8 mouse cellular contexts compared by ENCODE assay signal in the genomic region with DNA sequence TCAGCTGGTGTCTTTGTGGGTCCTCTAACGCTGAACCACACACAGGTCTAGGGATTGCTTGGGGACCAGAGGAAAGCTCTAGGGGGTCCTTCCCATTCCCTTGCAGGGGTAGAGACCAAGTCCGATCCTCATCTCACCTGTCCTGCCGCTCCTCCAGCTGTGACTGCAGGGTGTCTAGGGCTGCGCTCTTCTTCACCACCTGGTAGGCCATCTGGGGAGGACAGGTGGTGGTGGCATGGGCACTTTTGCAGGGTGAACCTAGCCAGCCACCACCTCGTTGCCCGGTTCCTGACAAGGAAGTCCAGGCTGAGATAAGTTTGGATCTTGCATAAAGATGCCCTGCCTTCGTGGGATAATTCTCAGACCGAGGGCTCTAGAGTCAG. TPM values are rescaled to one million over a fixed set of nuclear protein-coding genes. Genes with fewer than 3 reads are reported as not detected.
DNase-seq lines count a peak whose midpoint lies in the region; ATAC-seq lines count a peak whose summit lies in the region.

No protein-coding gene starts in this region.

- H3K4me1 ChIP-seq in kidney, embryonic 15.5 days, result peaks cover 28% of the 10 kb centered on the region
- peaks cover 49% of the 10 kb centered on the region for H3K4me1 ChIP-seq in embryonic facial prominence, embryonic 10.5 days
- peaks cover 23% of the 10 kb centered on the region for H3K4me1 ChIP-seq in intestine, embryonic 15.5 days (replicated peaks)
- H3K4me1 ChIP-seq in neural tube, embryonic 12.5 days, result peaks cover 19% of the 10 kb centered on the region

- WGBS in kidney, embryonic 15.5 days, result 25% methylated on average over 8 of the region's 8 CpGs
- 24% methylated on average over 8 of the region's 8 CpGs for WGBS in embryonic facial prominence, embryonic 10.5 days
- 34% methylated on average over 8 of the region's 8 CpGs for WGBS in intestine, embryonic 15.5 days
- 30% methylated on average over 8 of the region's 8 CpGs for WGBS in neural tube, embryonic 12.5 days

- DNase-seq in kidney, adult 18-20 months, result no peak
- DNase-seq in embryonic facial prominence, embryonic 10.5 days (ENCODE audit: low spot score), result no peak
- DNase-seq in spleen, postnatal 10 days (ENCODE audit: low spot score in 2 of 2), result no peak
- DNase-seq in urinary bladder, postnatal 4 days (ENCODE audit: low spot score in 2 of 2), result no peak
- no peak for DNase-seq in left cerebral cortex, postnatal 10 days (ENCODE audit: extremely low spot score in 1 of 2, low spot score in 2 of 2)

- peak; percentile 21; the same call in 1 of the 2 replicates for ATAC-seq in kidney, embryonic 15.5 days (replicated peaks; ENCODE audit: low FRiP score)
- ATAC-seq in intestine, embryonic 15.5 days, result peak; percentile 1; the same call in 1 of the 2 replicates
- ATAC-seq in neural tube, embryonic 12.5 days (ENCODE audit: low FRiP score, low read depth), result no peak

- peak overlapping the region; percentile 37; the same call in 1 of the 2 replicates for H3K9ac ChIP-seq in kidney, embryonic 15.5 days
- peak overlapping the region; percentile 46 for H3K9ac ChIP-seq in intestine, embryonic 15.5 days
- peak overlapping the region; percentile 56 for H3K9ac ChIP-seq in neural tube, embryonic 12.5 days

- H3K27me3 ChIP-seq in kidney, embryonic 15.5 days, result peaks cover 29% of the 10 kb centered on the region
- peaks cover 59% of the 10 kb centered on the region for H3K27me3 ChIP-seq in embryonic facial prominence, embryonic 10.5 days (replicated peaks; ENCODE audit: low read depth, poor library complexity, severe bottlenecking)
- no peaks in the 10 kb centered on the region for H3K27me3 ChIP-seq in intestine, embryonic 15.5 days (replicated peaks)
- peaks cover 35% of the 10 kb centered on the region for H3K27me3 ChIP-seq in neural tube, embryonic 12.5 days (replicated peaks)

- peaks cover under 1% of the 10 kb centered on the region; the same call in 1 of the 2 replicates for H3K36me3 ChIP-seq in kidney, embryonic 15.5 days
- peaks cover 1% of the 10 kb centered on the region; the same call in 1 of the 2 replicates for H3K36me3 ChIP-seq in embryonic facial prominence, embryonic 10.5 days (replicated peaks)
- H3K36me3 ChIP-seq in intestine, embryonic 15.5 days, result peaks cover 5% of the 10 kb centered on the region; the same call in 1 of the 2 replicates
- H3K36me3 ChIP-seq in neural tube, embryonic 12.5 days, result no peaks in the 10 kb centered on the region

- H3K4me2 ChIP-seq in kidney, embryonic 15.5 days, result peak overlapping the region; percentile 75
- peak overlapping the region; percentile 73 for H3K4me2 ChIP-seq in intestine, embryonic 15.5 days (replicated peaks)
- H3K4me2 ChIP-seq in neural tube, embryonic 12.5 days (replicated peaks), result peak overlapping the region; percentile 73

- peak overlapping the region; percentile 37 for H3K4me3 ChIP-seq in kidney, embryonic 15.5 days (replicated peaks)
- peak overlapping the region; percentile 57 for H3K4me3 ChIP-seq in embryonic facial prominence, embryonic 10.5 days
- peak overlapping the region; percentile 29 for H3K4me3 ChIP-seq in intestine, embryonic 15.5 days (replicated peaks)
- peak overlapping the region; percentile 27 for H3K4me3 ChIP-seq in neural tube, embryonic 12.5 days

- H3K27ac ChIP-seq in kidney, embryonic 15.5 days, result no peak overlapping the region
- H3K27ac ChIP-seq in embryonic facial prominence, embryonic 10.5 days (replicated peaks), result peak overlapping the region; percentile 70
- peak overlapping the region; percentile 32; the same call in 1 of the 2 replicates for H3K27ac ChIP-seq in intestine, embryonic 15.5 days
- no peak overlapping the region for H3K27ac ChIP-seq in neural tube, embryonic 12.5 days

- intact Hi-C loops in left cerebral cortex, postnatal 10 days (cut with DNase I), result loop anchor here (10.0 kb wide), 1 partner anchor 392 kb away; no protein-coding TSS in a partner anchor

- H3K9me3 ChIP-seq in kidney, embryonic 15.5 days (replicated peaks), result no peaks in the 10 kb centered on the region
- H3K9me3 ChIP-seq in embryonic facial prominence, embryonic 10.5 days, result no peaks in the 10 kb centered on the region
- H3K9me3 ChIP-seq in intestine, embryonic 15.5 days, result no peaks in the 10 kb centered on the region
- H3K9me3 ChIP-seq in neural tube, embryonic 12.5 days, result no peaks in the 10 kb centered on the region

RNA-seq across cellular contexts. Expression of a gene that starts 5.0 kb away (rescaled TPM):
- 17.4 and 18.5 TPM in 2 replicates for polyA plus RNA-seq in kidney, embryonic 15.5 days (2015; fragmentation: Nextera tagmentation; extraction: Ambion mirVana)
- polyA plus RNA-seq in embryonic facial prominence, embryonic 10.5 days (2016; fragmentation: Nextera tagmentation; extraction: Ambion mirVana), result 13.1 and 15.1 TPM in 2 replicates
- polyA plus RNA-seq in intestine, embryonic 15.5 days (2015; fragmentation: Nextera tagmentation; extraction: Ambion mirVana), result 14.3 and 16.1 TPM in 2 replicates
- polyA plus RNA-seq in neural tube, embryonic 12.5 days (2016; fragmentation: Nextera tagmentation; extraction: Ambion mirVana), result 16.8 and 17.8 TPM in 2 replicates
- total RNA-seq in left cerebral cortex, postnatal 10 days (2021), result 10 to 100 TPM; 52.1 to 52.4 TPM

RNA-seq across cellular contexts. Expression of a gene that starts 19.9 kb away (rescaled TPM):
- polyA plus RNA-seq in kidney, embryonic 15.5 days (2015; fragmentation: Nextera tagmentation; extraction: Ambion mirVana), result 55.4 and 58.5 TPM in 2 replicates
- polyA plus RNA-seq in embryonic facial prominence, embryonic 10.5 days (2016; fragmentation: Nextera tagmentation; extraction: Ambion mirVana), result 12.3 and 15.4 TPM in 2 replicates
- 111 and 125 TPM in 2 replicates for polyA plus RNA-seq in intestine, embryonic 15.5 days (2015; fragmentation: Nextera tagmentation; extraction: Ambion mirVana)
- 8.2 and 12.1 TPM in 2 replicates for polyA plus RNA-seq in neural tube, embryonic 12.5 days (2016; fragmentation: Nextera tagmentation; extraction: Ambion mirVana)
- total RNA-seq in left cerebral cortex, postnatal 10 days (2021), result 10 to 100 TPM; 16.2 to 18.7 TPM

RNA-seq across cellular contexts. Expression of a gene that starts 50.9 kb away (rescaled TPM):
- polyA plus RNA-seq in kidney, embryonic 15.5 days (2015; fragmentation: Nextera tagmentation; extraction: Ambion mirVana), result 78.9 and 97.1 TPM in 2 replicates
- 15.4 and 17.4 TPM in 2 replicates for polyA plus RNA-seq in embryonic facial prominence, embryonic 10.5 days (2016; fragmentation: Nextera tagmentation; extraction: Ambion mirVana)
- 56.3 and 58.4 TPM in 2 replicates for polyA plus RNA-seq in intestine, embryonic 15.5 days (2015; fragmentation: Nextera tagmentation; extraction: Ambion mirVana)
- 8.9 and 13.7 TPM in 2 replicates for polyA plus RNA-seq in neural tube, embryonic 12.5 days (2016; fragmentation: Nextera tagmentation; extraction: Ambion mirVana)
- total RNA-seq in left cerebral cortex, postnatal 10 days (2021), result 10 to 100 TPM; 16.1 to 17.8 TPM

Comparison
In these comparisons a context has a peak if more than half of its experiments do, and no peak if none do; other contexts are left out.
1. H3K27ac ChIP-seq: peak in embryonic facial prominence, embryonic 10.5 days (single experiment) and intestine, embryonic 15.5 days (single experiment); none in kidney, embryonic 15.5 days (single experiment) and neural tube, embryonic 12.5 days (single experiment).
2. Peak in every context shown above with its lines, with median percentiles within 50 percentile points of each other: H3K4me2 ChIP-seq, H3K4me3 ChIP-seq and H3K9ac ChIP-seq.